Mouse (Mus musculus) lung, postnatal 0 days (tissue): ENCODE data around the gene Slc10a4.
A peak's percentile ranks its signal among the peaks of the same experiment; 100 is the strongest.
"Not testable (repeated sequence)": the region's sequence is repeated elsewhere in the genome, so short reads cannot be mapped to it uniquely, and the experiment has no call there.

Experiments
- CTCF ChIP-seq: IDR thresholded peaks from 2 replicates; pipeline ENCODE4 v1.5.1; 2016; ENCODE audit warnings: antibody characterized with exemption, mild to moderate bottlenecking
- EP300 ChIP-seq: IDR thresholded peaks from 2 replicates; pipeline ENCODE4 v1.6.1; 2016; ENCODE audit warnings: antibody characterized with exemption, mild to moderate bottlenecking, control low read depth

GRCm38 (mm10) chr5:73008230-73008629 is 1.5 kb downstream of the Slc10a4 start:
- TF ChIP-seq CTCF: peak; percentile 53
- TF ChIP-seq EP300: not testable (repeated sequence)
